Mouse (Mus musculus) kidney, postnatal 14 days (tissue): ENCODE data around the gene Herc4.
"Not testable (repeated sequence)": the region's sequence is repeated elsewhere in the genome, so short reads cannot be mapped to it uniquely, and the experiment has no call there.

Experiments
- DNase-seq: peaks from one replicate; pipeline ENCODE4 v3.0.0; 2022; ENCODE audit warnings: mixed read lengths

The Herc4 gene

GRCm38 (mm10) chr10:63258696-63259095 lies 15.1 kb downstream of the Herc4 start:
- no peak for DNase-seq

- DNase-seq: no peak
These were observed 15.7 kb downstream of the Herc4 start for GRCm38 (mm10) chr10:63259340-63259739.

GRCm38 (mm10) chr10:63267941-63268340 lies 24.3 kb downstream of the Herc4 start:
- no peak for DNase-seq

- DNase-seq: no peak
These were observed 28.8 kb downstream of the Herc4 start for GRCm38 (mm10) chr10:63272401-63272800.

GRCm38 (mm10) chr10:63272868-63273267 lies 29.3 kb downstream of the Herc4 start:
- no peak for DNase-seq

GRCm38 (mm10) chr10:63277010-63277409 lies 33.4 kb downstream of the Herc4 start:
- no peak for DNase-seq

GRCm38 (mm10) chr10:63279851-63280250 lies 36.2 kb downstream of the Herc4 start:
- DNase-seq: no peak

GRCm38 (mm10) chr10:63282417-63282816 lies 38.8 kb downstream of the Herc4 start:
- no peak for DNase-seq

GRCm38 (mm10) chr10:63282846-63283245 lies 39.2 kb downstream of the Herc4 start:
- DNase-seq: peak; percentile 17

- peak; percentile 14 for DNase-seq
These were observed 58.7 kb downstream of the Herc4 start for GRCm38 (mm10) chr10:63302356-63302755.

- DNase-seq: peak; percentile 82
These were observed 65.2 kb downstream of the Herc4 start for GRCm38 (mm10) chr10:63308582-63309366.

- DNase-seq: peak; percentile 14
These were observed 70.1 kb downstream of the Herc4 start for GRCm38 (mm10) chr10:63313726-63314125.

GRCm38 (mm10) chr10:63327091-63327490 lies 83.5 kb downstream of the Herc4 start:
- no peak for DNase-seq

- peak; percentile 16 for DNase-seq
These were observed 93.3 kb downstream of the Herc4 start for GRCm38 (mm10) chr10:63336901-63337300.

- no peak for DNase-seq
These were observed 93.7 kb downstream of the Herc4 start for GRCm38 (mm10) chr10:63337326-63337725.

- peak; percentile 79 for DNase-seq
These were observed 94.6 kb downstream of the Herc4 start for GRCm38 (mm10) chr10:63337951-63338836.

GRCm38 (mm10) chr10:63338914-63339643 lies 95.5 kb downstream of the Herc4 start:
- peak; percentile 96 for DNase-seq

GRCm38 (mm10) chr10:63341351-63341750 lies 97.7 kb downstream of the Herc4 start:
- DNase-seq: no peak

GRCm38 (mm10) chr10:63344751-63345150 lies 101.1 kb downstream of the Herc4 start:
- no peak for DNase-seq

- no peak for DNase-seq
These were observed 104.7 kb downstream of the Herc4 start for GRCm38 (mm10) chr10:63348291-63348690.

- no peak for DNase-seq
These were observed 107.1 kb downstream of the Herc4 start for GRCm38 (mm10) chr10:63350666-63351065.

- not testable (repeated sequence) for DNase-seq
These were observed 107.5 kb downstream of the Herc4 start for GRCm38 (mm10) chr10:63351099-63351498.

GRCm38 (mm10) chr10:63352111-63352510 lies 108.5 kb downstream of the Herc4 start:
- DNase-seq: no peak
